Mouse (Mus musculus) bone marrow macrophage, adult 2 months (primary cell): ENCODE measurements around the gene Hunk.

Source experiments
- CTCF ChIP-seq: IDR thresholded peaks from 2 replicates; pipeline ENCODE4 v1.5.1; 2012; ENCODE audit warnings: low read depth, mild to moderate bottlenecking, low read length, moderate library complexity
- POLR2A ChIP-seq: IDR thresholded peaks from 2 replicates; pipeline ENCODE4 v1.6.1; 2012; ENCODE audit warnings: mild to moderate bottlenecking, low read depth, low read length, borderline replicate concordance

GRCm38 (mm10) chr16:90517041-90517440 lies 131.2 kb downstream of the Hunk start:
- TF ChIP-seq CTCF, result no peak
- TF ChIP-seq POLR2A, result no peak
